Mouse (Mus musculus): ENCODE data around the gene Oaz1. TPM values are rescaled to one million over a fixed set of nuclear protein-coding genes. Genes with fewer than 3 reads are reported as not detected.

Oaz1 gene
- total RNA-seq, 2 experiments from 2014 or later: 433 to 483 TPM

- intact Hi-C loops (cut with DNase I): loop anchor here (5.0 kb wide), 3 partner anchors 49 to 129 kb away; partner anchors contain the start of genes Amh and Oaz1
- peak; percentile 67 to 73 for DNase-seq (ENCODE audit: low spot score in 2 of 2)
These were observed 49.6 kb downstream of the Oaz1 start for GRCm38 (mm10) chr10:80876028-80876427.

- intact Hi-C loops (cut with DNase I): loop anchor here (5.0 kb wide), 3 partner anchors 49 to 129 kb away; partner anchors contain the start of genes Amh and Oaz1
- no peak for DNase-seq (ENCODE audit: low spot score in 2 of 2)
These were observed 50.1 kb downstream of the Oaz1 start for GRCm38 (mm10) chr10:80876594-80876993.

Small RNA genes lying within 50 kb of the gene (microRNA-seq; reads per million reads assigned to microRNA genes)
- gene Mir1982: 4.0 to 5.0 reads per million in 2 experiments

Other genes starting within 250 kb of the Oaz1 start
- gene Klf16, start 249.3 kb upstream of the Oaz1 start, total RNA-seq (2021): 10 to 100 TPM; 46.7 to 48.0 TPM
- gene Abhd17a, start 236.3 kb upstream of the Oaz1 start, total RNA-seq (2021): 100 to 1,000 TPM; 212 to 220 TPM
- gene Scamp4, start 223.8 kb upstream of the Oaz1 start, total RNA-seq (2021): 10 to 100 TPM; 35.8 to 39.3 TPM
- 1 to 10 TPM; 2.8 TPM for gene Adat3, start 223.8 kb upstream of the Oaz1 start, total RNA-seq (2021)
- 1 to 10 TPM; 2.6 to 2.8 TPM for gene Gm49322, start 220.6 kb upstream of the Oaz1 start, total RNA-seq (2021)
- 100 to 1,000 TPM; 188 to 196 TPM for gene Csnk1g2, start 203.8 kb upstream of the Oaz1 start, total RNA-seq (2021)
- 10 to 100 TPM; 88.3 to 93.5 TPM for gene Btbd2, start 169.6 kb upstream of the Oaz1 start, total RNA-seq (2021)
- 10 to 100 TPM; 38.4 to 46.7 TPM for gene Mknk2, start 148.5 kb upstream of the Oaz1 start, total RNA-seq (2021)
- gene Mob3a, start 124.7 kb upstream of the Oaz1 start, total RNA-seq (2021): 10 to 100 TPM; 15.0 to 20.2 TPM
- 10 to 100 TPM; 52.8 to 55.3 TPM for gene Izumo4, start 124.5 kb upstream of the Oaz1 start, total RNA-seq (2021)
- gene Ap3d1, start 84.4 kb upstream of the Oaz1 start, total RNA-seq (2021): 100 to 1,000 TPM; 143 to 147 TPM
- gene Dot1l, start 71.5 kb upstream of the Oaz1 start, total RNA-seq (2021): 10 to 100 TPM; 59.1 to 66.7 TPM
- gene Sf3a2, start 28.5 kb upstream of the Oaz1 start, total RNA-seq (2021): 10 to 100 TPM; 42.7 to 43.6 TPM
- gene Plekhj1, start 28.0 kb upstream of the Oaz1 start, total RNA-seq (2021): 10 to 100 TPM; 60.0 to 62.8 TPM
- gene Amh, start 21.4 kb upstream of the Oaz1 start, total RNA-seq (2021): 1 to 10 TPM; 1.6 to 1.9 TPM
- gene Jsrp1, start 13.2 kb upstream of the Oaz1 start, total RNA-seq (2021): 1 to 10 TPM; 2.5 to 2.9 TPM
- gene Lingo3, start 17.4 kb downstream of the Oaz1 start, total RNA-seq (2021): 10 to 100 TPM; 30.0 to 33.0 TPM
- gene Lsm7, start 28.6 kb downstream of the Oaz1 start, total RNA-seq (2021): 10 to 100 TPM; 46.4 to 52.7 TPM
- 10 to 100 TPM; 81.8 to 89.3 TPM for gene Sppl2b, start 28.6 kb downstream of the Oaz1 start, total RNA-seq (2021)
- under 1 TPM; 0.13 to 0.18 TPM for gene Tmprss9, start 45.2 kb downstream of the Oaz1 start, total RNA-seq (2021)
- gene Timm13, start 74.3 kb downstream of the Oaz1 start, total RNA-seq (2021): 100 to 1,000 TPM; 145 to 157 TPM
- gene Lmnb2, start 91.6 kb downstream of the Oaz1 start, total RNA-seq (2021): 10 to 100 TPM; 19.7 to 20.1 TPM
- gene Gadd45b, start 103.4 kb downstream of the Oaz1 start, total RNA-seq (2021): 10 to 100 TPM; 11.9 to 12.5 TPM
- 100 to 1,000 TPM; 120 to 135 TPM for gene Gng7, start 188.3 kb downstream of the Oaz1 start, total RNA-seq (2021)
- 100 to 1,000 TPM; 113 to 117 TPM for gene Diras1, start 199.0 kb downstream of the Oaz1 start, total RNA-seq (2021)
- 10 to 100 TPM; 70.9 to 76.3 TPM for gene Slc39a3, start 210.8 kb downstream of the Oaz1 start, total RNA-seq (2021)
- gene Sgta, start 233.5 kb downstream of the Oaz1 start, total RNA-seq (2021): 100 to 1,000 TPM; 178 to 186 TPM
- 10 to 100 TPM; 51.1 to 51.2 TPM for gene Thop1, start 243.4 kb downstream of the Oaz1 start, total RNA-seq (2021)

Data from left cerebral cortex, postnatal 14 days (tissue).